Mouse (Mus musculus): ENCODE data around the gene Atoh7. TPM values are rescaled to one million over a fixed set of nuclear protein-coding genes. Genes with fewer than 3 reads are reported as not detected.

Atoh7 gene
- polyA plus RNA-seq, 1 experiment from 2014 or later = 0.74 TPM

DNA sequence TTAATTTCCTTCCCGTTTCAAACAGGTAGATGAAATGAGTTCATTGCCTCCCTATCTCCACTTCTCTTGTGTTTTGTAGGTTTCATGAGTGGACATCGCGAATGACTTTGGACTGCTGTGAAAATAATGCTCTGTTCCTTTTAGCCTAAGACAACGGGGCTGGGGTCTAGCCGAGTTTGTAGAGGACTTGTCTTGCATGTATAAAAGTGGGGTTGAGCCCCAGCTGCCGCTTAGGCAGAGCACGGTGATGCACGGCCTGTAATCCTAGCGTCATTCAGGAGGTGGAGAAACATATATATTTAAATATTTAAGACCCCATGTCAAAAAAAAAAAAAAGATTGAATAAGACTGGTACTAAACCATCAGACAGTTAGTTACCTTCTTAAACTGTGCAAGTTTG is 1.2 kb downstream of the Atoh7 start:
- Histone ChIP-seq H3K4me1 (peaks cover 4% of the 10 kb centered on the region; the same call in 1 of the 2 replicates), H3K27ac (no peak overlapping the region), H3K27me3 (replicated peaks) (peaks cover 12% of the 10 kb centered on the region), H3K4me3 (peak overlapping the region; percentile 57), H3K4me2 (replicated peaks) (peak overlapping the region; percentile 80), H3K9ac (peak overlapping the region; percentile 69), H3K9me3 (no peaks in the 10 kb centered on the region), H3K36me3 (no peaks in the 10 kb centered on the region)
- peak; percentile 45; the same call in 1 of the 2 replicates for ATAC-seq (ENCODE audit: low FRiP score, low read depth)
- WGBS = 9% methylated on average over 9 of the region's 9 CpGs

DNA sequence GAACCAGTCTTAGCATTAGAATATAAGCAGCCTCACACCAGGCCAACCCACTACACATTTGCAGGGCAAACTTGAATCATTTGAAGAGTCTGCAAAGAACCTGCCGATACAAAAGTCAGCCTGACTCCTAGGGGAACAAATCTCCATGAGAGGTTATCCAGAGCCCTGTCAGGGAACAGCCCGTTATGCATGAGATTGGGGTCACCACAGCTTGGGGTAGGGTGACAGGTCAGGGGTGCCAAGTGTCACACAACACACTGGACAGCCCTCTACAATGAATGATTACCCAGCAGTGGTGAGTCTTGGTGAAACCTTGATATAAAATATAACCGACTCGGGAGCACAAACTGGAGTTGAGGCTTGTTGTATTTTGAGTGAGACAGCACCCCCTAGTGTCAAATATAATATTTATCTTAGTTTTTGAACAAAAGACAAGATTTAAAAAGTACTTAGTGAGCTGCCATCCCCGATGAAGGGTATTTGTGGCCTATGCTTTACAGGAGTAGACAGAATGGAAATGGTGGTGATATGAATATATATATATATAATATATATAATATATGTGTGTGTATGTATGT is 13.7 kb downstream of the Atoh7 start:
- Histone ChIP-seq H3K9me3 (no peaks in the 10 kb centered on the region), H3K4me3 (no peak overlapping the region), H3K9ac (no peak overlapping the region), H3K27me3 (replicated peaks) (no peaks in the 10 kb centered on the region), H3K27ac (no peak overlapping the region), H3K36me3 (no peaks in the 10 kb centered on the region), H3K4me1 (no peaks in the 10 kb centered on the region), H3K4me2 (replicated peaks) (no peak overlapping the region)
- WGBS = 58% methylated on average over 5 of the region's 5 CpGs
- ATAC-seq (ENCODE audit: low FRiP score, low read depth) = no peak

DNA sequence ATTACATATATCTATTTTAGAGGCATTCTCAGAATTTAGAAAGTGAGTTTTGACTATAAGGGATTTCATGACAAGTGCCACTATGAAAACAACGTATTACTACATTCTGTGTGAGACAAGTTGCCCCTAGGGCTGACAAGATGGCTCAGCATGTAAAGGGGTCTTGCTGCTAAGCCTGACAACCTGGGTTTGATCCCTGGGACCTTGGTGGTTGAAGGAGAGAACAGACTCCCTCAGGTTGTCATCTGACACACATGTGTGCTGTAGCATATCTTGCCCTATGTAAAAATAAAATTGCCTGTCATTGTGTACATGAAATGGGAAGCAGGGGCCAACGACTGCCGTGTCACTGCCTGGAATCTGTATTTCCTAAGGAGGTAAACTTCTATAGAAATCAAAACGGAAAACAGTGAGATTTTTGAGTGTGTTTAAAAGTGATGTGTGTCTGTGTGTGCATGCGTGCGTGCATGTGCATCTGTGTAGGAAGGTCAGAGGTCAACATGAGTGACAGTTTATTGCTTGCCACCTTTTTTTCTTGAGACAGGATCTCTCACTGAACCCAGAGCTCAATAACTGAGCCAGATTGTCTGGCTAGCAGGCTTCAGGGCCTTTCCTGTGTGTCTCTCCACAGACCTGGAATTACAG is 14.4 kb downstream of the Atoh7 start:
- H3K36me3 ChIP-seq = no peaks in the 10 kb centered on the region

DNA sequence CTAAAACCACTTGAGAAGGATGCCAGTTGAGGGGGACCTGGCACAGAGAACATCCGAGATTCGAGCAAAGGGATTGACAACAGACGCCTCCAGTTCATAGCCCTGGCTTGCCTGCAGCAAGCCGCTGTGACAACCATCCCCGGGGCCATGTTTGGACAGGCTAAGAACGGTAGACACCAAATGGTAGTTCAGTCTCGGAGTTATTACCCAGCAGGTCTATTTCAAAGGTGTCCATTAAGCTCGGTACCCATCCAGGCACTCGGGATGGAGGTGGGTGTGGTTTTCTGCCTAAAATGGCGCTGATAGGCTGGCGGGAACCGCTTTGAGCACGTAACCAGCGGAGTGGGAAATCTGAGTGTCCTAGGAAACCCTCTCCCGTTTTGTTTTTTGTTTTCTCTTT is 16.4 kb downstream of the Atoh7 start:
- H3K4me3 ChIP-seq = no peak overlapping the region
- H3K27ac ChIP-seq = no peak overlapping the region
- no peaks in the 10 kb centered on the region for H3K36me3 ChIP-seq
- H3K9me3 ChIP-seq = no peaks in the 10 kb centered on the region
- ATAC-seq (ENCODE audit: low FRiP score, low read depth) = no peak
- no peak overlapping the region for H3K4me2 ChIP-seq (replicated peaks)
- H3K27me3 ChIP-seq (replicated peaks) = no peaks in the 10 kb centered on the region
- WGBS = 88% methylated on average over 15 of the region's 15 CpGs
- H3K4me1 ChIP-seq = no peaks in the 10 kb centered on the region
- no peak overlapping the region for H3K9ac ChIP-seq

More for the DNA sequence above, 14.4 kb downstream of the Atoh7 start:
- ATAC-seq (ENCODE audit: low FRiP score, low read depth) = no peak
- 90% methylated on average over 6 of the region's 6 CpGs for WGBS
- Histone ChIP-seq H3K9ac (no peak overlapping the region), H3K27me3 (replicated peaks) (no peaks in the 10 kb centered on the region), H3K9me3 (no peaks in the 10 kb centered on the region), H3K4me2 (replicated peaks) (no peak overlapping the region), H3K4me3 (no peak overlapping the region), H3K4me1 (no peaks in the 10 kb centered on the region), H3K27ac (no peak overlapping the region)

DNA sequence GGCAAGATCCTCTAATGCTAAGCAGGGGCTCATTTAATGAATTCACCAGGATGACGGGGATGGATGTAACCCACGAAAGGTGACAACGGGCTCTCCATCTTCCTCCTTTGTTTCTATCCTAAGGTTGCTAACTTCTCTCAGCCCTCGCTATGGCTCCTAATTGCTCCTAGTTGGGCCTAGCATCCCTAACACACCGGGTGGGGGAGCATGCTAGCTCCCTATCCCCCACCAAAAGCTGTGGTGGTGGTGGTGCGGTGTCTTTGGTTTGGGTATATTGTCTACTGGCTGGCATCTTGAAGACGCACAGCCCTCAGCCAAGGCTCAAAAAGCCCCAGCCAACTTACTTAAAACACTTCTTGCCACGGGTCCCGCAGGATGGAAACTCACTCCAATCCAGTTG is 16.9 kb downstream of the Atoh7 start:
- no peak overlapping the region for H3K27ac ChIP-seq
- no peaks in the 10 kb centered on the region for H3K36me3 ChIP-seq
- no peak for ATAC-seq (ENCODE audit: low FRiP score, low read depth)
- no peak overlapping the region for H3K4me3 ChIP-seq
- H3K4me1 ChIP-seq = no peaks in the 10 kb centered on the region
- H3K9ac ChIP-seq = no peak overlapping the region
- 92% methylated on average over 9 of the region's 9 CpGs for WGBS
- H3K4me2 ChIP-seq (replicated peaks) = no peak overlapping the region
- no peaks in the 10 kb centered on the region for H3K27me3 ChIP-seq (replicated peaks)
- no peaks in the 10 kb centered on the region for H3K9me3 ChIP-seq

DNA sequence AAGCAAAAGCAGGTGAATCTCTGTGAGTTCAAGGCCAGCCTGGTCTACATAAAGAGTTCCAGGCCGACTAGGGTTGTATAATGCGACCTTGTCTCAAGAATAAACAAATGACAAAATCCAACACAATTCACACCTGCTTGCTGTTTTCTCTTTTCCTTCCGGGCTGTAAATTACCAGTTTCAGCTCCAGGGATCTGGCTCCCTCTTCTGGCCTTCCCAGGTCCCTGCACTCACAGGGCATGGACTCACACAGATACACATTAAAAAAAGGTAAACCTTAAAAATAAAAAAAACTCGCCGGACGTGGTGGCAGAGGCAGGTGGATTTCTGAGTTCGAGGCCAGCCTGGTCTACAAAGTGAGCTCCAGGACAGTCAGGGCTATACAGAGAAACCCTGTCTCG is 18.1 kb downstream of the Atoh7 start:
- WGBS = 93% methylated on average over 8 of the region's 8 CpGs
- Histone ChIP-seq H3K4me3 (no peak overlapping the region), H3K27ac (no peak overlapping the region), H3K36me3 (no peaks in the 10 kb centered on the region), H3K9me3 (no peaks in the 10 kb centered on the region), H3K4me1 (no peaks in the 10 kb centered on the region), H3K27me3 (replicated peaks) (no peaks in the 10 kb centered on the region), H3K9ac (no peak overlapping the region), H3K4me2 (replicated peaks) (no peak overlapping the region)
- ATAC-seq (ENCODE audit: low FRiP score, low read depth) = no peak

DNA sequence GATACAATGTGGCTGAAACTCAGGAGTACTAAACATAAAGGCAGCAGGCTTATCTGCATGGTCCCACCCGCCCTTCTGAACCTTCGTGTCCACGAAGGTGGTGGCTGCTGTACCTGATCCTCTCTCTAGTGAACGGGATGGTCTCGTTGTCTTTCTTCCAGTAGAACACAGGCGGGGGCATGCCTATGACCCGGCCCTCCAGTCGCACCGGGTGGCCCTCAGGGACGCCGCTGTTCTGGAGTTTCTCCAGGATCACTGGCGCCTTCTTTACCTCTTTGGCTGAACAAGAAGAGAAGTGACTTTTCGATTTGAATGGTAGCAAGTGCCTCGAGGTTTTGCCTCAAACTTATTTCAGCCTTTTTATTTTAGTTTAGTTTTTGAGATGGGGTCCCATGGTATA is 20.5 kb downstream of the Atoh7 start:
- 82% methylated on average over 14 of the region's 14 CpGs for WGBS
- Histone ChIP-seq H3K9me3 (no peaks in the 10 kb centered on the region), H3K9ac (no peak overlapping the region), H3K4me3 (no peak overlapping the region), H3K36me3 (no peaks in the 10 kb centered on the region), H3K27me3 (replicated peaks) (no peaks in the 10 kb centered on the region), H3K4me1 (no peaks in the 10 kb centered on the region), H3K27ac (no peak overlapping the region), H3K4me2 (replicated peaks) (no peak overlapping the region)
- ATAC-seq (ENCODE audit: low FRiP score, low read depth) = no peak

DNA sequence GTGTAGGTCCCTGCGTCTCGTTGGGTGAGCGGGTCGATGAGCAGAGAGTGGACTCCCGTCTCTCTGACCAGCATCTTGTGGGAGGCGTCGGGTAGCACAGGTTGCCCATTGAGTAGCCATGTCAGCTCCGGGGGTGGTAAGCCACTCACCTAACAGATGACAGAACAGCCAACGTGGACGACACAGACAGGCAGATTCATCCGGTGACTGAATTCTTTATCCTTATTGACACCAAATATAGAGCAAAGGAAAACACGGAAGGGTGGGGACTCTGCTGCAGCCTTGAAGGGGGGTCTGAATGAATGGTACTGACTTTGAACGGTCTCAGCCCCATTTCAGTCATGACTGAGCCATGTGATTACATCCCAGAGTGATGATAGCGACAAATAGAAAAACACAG is 22.5 kb downstream of the Atoh7 start:
- WGBS = 84% methylated on average over 14 of the region's 14 CpGs
- Histone ChIP-seq H3K27ac (no peak overlapping the region), H3K9me3 (no peaks in the 10 kb centered on the region), H3K4me2 (replicated peaks) (no peak overlapping the region), H3K4me1 (no peaks in the 10 kb centered on the region), H3K9ac (no peak overlapping the region), H3K27me3 (replicated peaks) (no peaks in the 10 kb centered on the region), H3K36me3 (no peaks in the 10 kb centered on the region), H3K4me3 (no peak overlapping the region)
- no peak for ATAC-seq (ENCODE audit: low FRiP score, low read depth)

DNA sequence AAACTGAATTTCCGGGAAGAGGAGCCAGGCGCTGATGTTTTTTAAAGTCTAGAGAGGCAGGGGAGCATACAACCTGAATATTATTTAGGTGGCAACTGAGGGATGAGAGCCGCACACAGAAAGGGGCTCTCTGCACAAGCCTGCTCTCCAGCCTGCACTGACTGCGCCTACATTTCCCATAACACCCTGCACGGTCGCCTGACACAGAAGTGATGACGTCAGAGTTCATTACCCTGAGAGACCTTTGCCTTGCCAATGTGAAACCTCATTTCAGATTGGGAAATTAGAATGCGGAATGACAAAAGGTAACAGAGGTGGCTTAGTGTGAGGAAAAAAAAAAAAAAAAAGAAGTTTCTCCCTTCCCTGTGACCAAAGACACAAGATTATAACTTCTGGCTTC is 23.1 kb downstream of the Atoh7 start:
- H3K27me3 ChIP-seq (replicated peaks) = no peaks in the 10 kb centered on the region

DNA sequence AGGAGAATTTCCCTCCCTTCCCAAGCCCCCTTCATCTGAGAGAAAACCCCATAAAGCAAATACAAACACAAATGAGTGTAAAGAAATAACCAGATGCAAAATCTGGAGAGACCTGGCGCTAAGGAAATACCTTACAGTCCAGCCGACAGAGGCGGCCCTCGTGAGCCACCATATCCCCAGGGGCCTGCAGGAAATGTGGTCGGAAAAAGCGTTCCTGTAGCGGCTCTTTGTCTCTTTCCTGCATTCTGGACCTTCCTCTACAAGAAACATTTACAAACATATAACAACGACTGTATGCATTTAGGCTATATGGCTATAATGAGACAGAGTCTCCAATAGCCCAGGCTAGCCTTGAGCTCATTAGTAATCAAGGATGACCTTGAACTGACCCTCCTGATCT is 23.7 kb downstream of the Atoh7 start:
- WGBS = 88% methylated on average over 8 of the region's 8 CpGs
- no peak overlapping the region for H3K4me3 ChIP-seq
- H3K4me2 ChIP-seq (replicated peaks) = no peak overlapping the region
- ATAC-seq (ENCODE audit: low FRiP score, low read depth) = no peak
- H3K4me1 ChIP-seq = no peaks in the 10 kb centered on the region
- H3K9me3 ChIP-seq = no peaks in the 10 kb centered on the region
- H3K36me3 ChIP-seq = no peaks in the 10 kb centered on the region
- no peaks in the 10 kb centered on the region for H3K27me3 ChIP-seq (replicated peaks)
- H3K27ac ChIP-seq = no peak overlapping the region
- no peak overlapping the region for H3K9ac ChIP-seq

More for the DNA sequence above, 23.1 kb downstream of the Atoh7 start:
- no peaks in the 10 kb centered on the region for H3K9me3 ChIP-seq
- H3K4me1 ChIP-seq = no peaks in the 10 kb centered on the region
- 33% methylated on average over 8 of the region's 8 CpGs for WGBS
- no peak overlapping the region for H3K4me2 ChIP-seq (replicated peaks)
- H3K9ac ChIP-seq = no peak overlapping the region
- no peaks in the 10 kb centered on the region for H3K36me3 ChIP-seq
- peak; percentile 84 for ATAC-seq (ENCODE audit: low FRiP score, low read depth)
- H3K27ac ChIP-seq = no peak overlapping the region
- H3K4me3 ChIP-seq = no peak overlapping the region

DNA sequence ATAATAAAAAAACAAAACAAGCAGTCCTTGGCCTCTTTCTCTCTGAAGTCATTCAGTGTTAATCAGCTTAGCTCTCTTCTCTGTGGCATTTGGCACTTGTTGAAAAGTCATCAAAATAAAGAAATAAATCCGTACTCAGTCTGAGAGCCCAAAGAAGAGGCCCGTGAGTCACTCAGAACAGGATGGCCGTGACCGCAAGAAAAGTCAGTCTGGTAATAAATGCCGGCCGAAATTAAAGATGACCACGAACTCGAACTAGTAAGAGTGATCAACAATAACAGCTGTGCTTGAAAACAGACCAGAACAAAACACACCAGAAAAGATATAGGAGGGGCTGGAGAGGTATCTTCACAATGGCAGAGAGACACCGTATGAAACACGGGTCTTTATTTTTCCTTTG is 24.6 kb downstream of the Atoh7 start:
- no peaks in the 10 kb centered on the region for H3K36me3 ChIP-seq
- no peak overlapping the region for H3K4me3 ChIP-seq
- no peak overlapping the region for H3K9ac ChIP-seq
- H3K27ac ChIP-seq = no peak overlapping the region
- WGBS = 91% methylated on average over 10 of the region's 10 CpGs
- ATAC-seq (ENCODE audit: low FRiP score, low read depth) = no peak
- no peaks in the 10 kb centered on the region for H3K27me3 ChIP-seq (replicated peaks)
- H3K4me1 ChIP-seq = no peaks in the 10 kb centered on the region
- no peaks in the 10 kb centered on the region for H3K9me3 ChIP-seq
- no peak overlapping the region for H3K4me2 ChIP-seq (replicated peaks)

DNA sequence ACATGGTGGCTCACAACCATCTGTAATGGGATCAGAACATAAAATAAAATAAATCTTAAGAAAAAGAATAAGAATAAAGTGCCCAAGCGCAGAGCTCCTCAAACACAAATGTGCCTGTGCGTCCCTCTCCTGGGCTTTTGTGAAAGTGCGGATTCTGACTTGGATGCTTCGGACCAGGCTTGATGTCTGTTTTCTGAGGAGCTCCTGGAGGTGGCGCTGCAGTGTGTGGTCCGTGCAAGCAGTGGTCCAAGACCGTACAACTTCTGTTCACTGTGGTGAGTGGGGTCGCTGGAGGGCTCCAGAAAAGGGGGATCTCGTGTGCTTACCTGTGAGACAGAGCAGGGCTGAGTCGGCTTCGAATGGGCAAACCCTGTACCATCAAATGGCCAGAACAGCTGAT is 25.9 kb downstream of the Atoh7 start:
- no peak overlapping the region for H3K4me2 ChIP-seq (replicated peaks)
- no peak overlapping the region for H3K9ac ChIP-seq
- H3K27ac ChIP-seq = no peak overlapping the region
- no peaks in the 10 kb centered on the region for H3K9me3 ChIP-seq
- no peak overlapping the region for H3K4me3 ChIP-seq
- WGBS = 35% methylated on average over 11 of the region's 11 CpGs
- no peak for ATAC-seq (ENCODE audit: low FRiP score, low read depth)
- no peaks in the 10 kb centered on the region for H3K4me1 ChIP-seq
- H3K36me3 ChIP-seq = no peaks in the 10 kb centered on the region
- H3K27me3 ChIP-seq (replicated peaks) = no peaks in the 10 kb centered on the region

DNA sequence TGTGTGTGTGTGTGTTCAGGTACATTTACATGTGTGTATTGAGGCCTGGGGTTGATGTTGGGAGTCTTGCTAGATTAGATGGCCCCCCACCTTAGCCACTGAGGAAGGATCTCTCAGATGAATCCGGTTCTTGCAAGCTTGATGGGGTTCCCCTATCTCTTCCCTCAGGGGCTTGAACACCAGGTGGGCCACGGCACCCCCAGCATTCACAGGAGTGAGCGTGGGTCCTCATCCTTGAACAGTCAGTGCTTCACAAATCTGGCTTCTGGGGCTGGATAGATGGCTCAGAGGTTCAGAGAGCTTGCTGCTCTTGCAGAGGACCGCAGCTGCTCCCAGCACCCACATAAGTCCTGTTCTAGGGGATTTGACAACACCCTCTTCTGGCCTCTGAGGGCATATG is 26.7 kb downstream of the Atoh7 start:
- Histone ChIP-seq H3K4me1 (no peaks in the 10 kb centered on the region), H3K36me3 (no peaks in the 10 kb centered on the region), H3K27me3 (replicated peaks) (no peaks in the 10 kb centered on the region), H3K9me3 (no peaks in the 10 kb centered on the region), H3K27ac (no peak overlapping the region), H3K9ac (no peak overlapping the region), H3K4me3 (no peak overlapping the region), H3K4me2 (replicated peaks) (no peak overlapping the region)
- ATAC-seq (ENCODE audit: low FRiP score, low read depth) = no peak
- WGBS = 80% methylated on average over 4 of the region's 4 CpGs
